Mouse (Mus musculus) heart, adult 2 months (tissue): ENCODE measurements around the gene Cflar. TPM values are rescaled to one million over a fixed set of nuclear protein-coding genes. Genes with fewer than 3 reads are reported as not detected.

ENCODE experiments used
- DNase-seq, 2 experiments: peaks; one replicate each; pipeline ENCODE4 v3.0.0; 2021
- H3K27ac ChIP-seq: fragments of 200-600 bp; 2 replicates; pipeline ENCODE4 v1.8.1; 2022
- H3K27me3 ChIP-seq: fragments of 200-500 bp; 2 replicates; pipeline ENCODE4 v1.6.1; 2012; ENCODE audit warnings: mild to moderate bottlenecking, low read length, inconsistent platforms, mixed read lengths; ENCODE audit not compliant: control insufficient read depth, insufficient read depth
- H3K36me3 ChIP-seq: fragments of 200-500 bp; 2 replicates; pipeline ENCODE4 v1.6.1; 2012; ENCODE audit warnings: low read length, inconsistent platforms; ENCODE audit not compliant: control insufficient read depth, insufficient read depth
- H3K4me1 ChIP-seq: fragments of 200-500 bp; 2 replicates; pipeline ENCODE4 v1.6.1; 2011; ENCODE audit warnings: low read length; ENCODE audit not compliant: control insufficient read depth, insufficient read depth
- H3K4me3 ChIP-seq: fragments of 200-600 bp; 2 replicates; pipeline ENCODE4 v1.8.1; 2022
- H3K79me2 ChIP-seq: fragments of 200-500 bp; replicated peaks from 2 replicates; pipeline ENCODE4 v1.6.1; 2012; ENCODE audit warnings: mild to moderate bottlenecking, inconsistent platforms, low read length, moderate library complexity, mixed read lengths; ENCODE audit not compliant: control insufficient read depth, insufficient read depth
- H3K9ac ChIP-seq: fragments of 200-500 bp; 2 replicates; pipeline ENCODE4 v1.6.1; 2012; ENCODE audit warnings: low read depth, mild to moderate bottlenecking, control low read depth, inconsistent platforms, low read length, mixed read lengths
- CTCF ChIP-seq: fragments of 200-600 bp; IDR thresholded peaks from 2 replicates; pipeline ENCODE4 v1.8.1; 2022; ENCODE audit warnings: antibody characterized with exemption, mild to moderate bottlenecking, moderate library complexity
- EP300 ChIP-seq: fragments of 200-500 bp; IDR thresholded peaks from 2 replicates; pipeline ENCODE4 v1.6.1; 2011; ENCODE audit warnings: low read depth, low read length, control low read depth; ENCODE audit not compliant: insufficient read depth
- POLR2A ChIP-seq: fragments of 200-500 bp; IDR thresholded peaks from 2 replicates; pipeline ENCODE4 v1.6.1; 2011; ENCODE audit warnings: mild to moderate bottlenecking, low read depth, low read length, control low read depth; ENCODE audit not compliant: insufficient read depth
- WGBS: fragments of 180-500 bp; shearing (Covaris S2); methylation state at CpG from one replicate; pipeline ENCODE4 v1.1.7; 2018; 5-methylcytosine and 5-hydroxymethylcytosine counted together
- intact Hi-C: fragments of 180-260 bp; cut with DNase I; formaldehyde crosslinking; loops from one replicate; pipeline ENCODE4 v1.15.1; 2025
- polyA plus RNA-seq: library from polyadenylated mRNA; depleted of rRNA; stranded (reverse); fragments of >200 nt; gene quantifications from 2 replicates; pipeline ENCODE4 v1.2.3, GENCODE M21; 2012
- total RNA-seq, 2 experiments: library from RNA; stranded (reverse); gene quantifications; 2 replicates each; pipeline ENCODE4 v1.2.3; 2021

Cflar gene
- total and polyA plus RNA-seq, 3 experiments, result 21.7 to 63.0 (median 50.2) TPM

DNA sequence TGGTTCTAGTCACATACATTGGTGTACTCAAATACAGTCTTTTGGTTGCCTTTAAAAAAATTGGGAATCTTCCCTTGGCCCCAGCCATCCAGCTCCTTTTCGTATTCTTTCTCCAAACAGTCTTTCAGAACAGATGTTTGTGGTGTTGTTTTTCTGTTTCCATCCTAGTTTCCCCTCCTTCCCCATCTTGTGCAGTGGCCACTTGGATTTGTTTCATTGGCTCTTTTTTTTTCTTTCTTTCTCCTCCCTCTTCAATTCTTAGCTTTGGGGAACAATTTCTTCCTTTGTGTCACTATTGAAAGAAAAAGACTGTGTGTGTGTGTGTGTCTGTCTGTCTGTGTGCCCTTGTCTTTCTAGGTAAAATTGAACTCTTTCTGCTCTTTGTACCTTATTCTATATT lies 3.1 kb downstream of the Cflar start:
- Histone ChIP-seq H3K79me2 (no peaks in the 10 kb centered on the region), H3K36me3 (peaks cover 43% of the 10 kb centered on the region), H3K27ac (peak overlapping the region; percentile 96), H3K9ac (peak overlapping the region; percentile 28; the same call in 1 of the 2 replicates), H3K27me3 (no peaks in the 10 kb centered on the region), H3K4me3 (peak overlapping the region; percentile 88), H3K4me1 (peaks cover 9% of the 10 kb centered on the region)
- TF ChIP-seq EP300, result no peak
- TF ChIP-seq CTCF, result no peak
- no peak for TF ChIP-seq POLR2A
- DNase-seq, result no peak
- 6% methylated on average over 1 of the region's 1 CpGs for WGBS
- intact Hi-C loops, result loop anchor here (5.0 kb wide), 2 partner anchors 127 to 258 kb away; partner anchors contain the start of genes Fam126b, Ndufb3, Stradb and Trak2

DNA sequence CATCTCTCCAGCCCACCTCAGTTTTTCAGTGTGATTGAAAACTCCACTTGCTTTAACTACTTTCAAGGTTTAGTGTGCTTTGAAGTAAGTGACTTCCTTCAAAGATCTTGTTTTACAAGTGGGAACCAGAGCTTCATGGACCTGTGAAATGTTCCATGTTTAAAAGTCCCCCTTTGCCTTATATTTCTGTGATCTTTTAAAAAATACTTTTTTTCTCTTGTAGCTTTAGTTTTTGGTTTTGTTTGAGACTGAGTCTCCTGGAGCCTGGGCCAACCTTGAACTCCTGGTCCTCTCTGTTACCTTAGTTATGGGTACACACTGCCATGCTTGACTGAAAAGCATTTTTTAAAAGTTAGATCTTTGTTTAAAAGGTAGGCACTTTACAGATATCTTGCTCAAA lies 4.2 kb downstream of the Cflar start:
- Histone ChIP-seq H3K27me3 (no peaks in the 10 kb centered on the region), H3K4me3 (no peak overlapping the region), H3K79me2 (no peaks in the 10 kb centered on the region), H3K9ac (no peak overlapping the region), H3K27ac (peak overlapping the region; percentile 56), H3K4me1 (peaks cover 12% of the 10 kb centered on the region), H3K36me3 (peaks cover 46% of the 10 kb centered on the region)
- DNase-seq, result no peak
- intact Hi-C loops, result no loop called here
- TF ChIP-seq EP300 (no peak), POLR2A (no peak), CTCF (no peak)

DNA sequence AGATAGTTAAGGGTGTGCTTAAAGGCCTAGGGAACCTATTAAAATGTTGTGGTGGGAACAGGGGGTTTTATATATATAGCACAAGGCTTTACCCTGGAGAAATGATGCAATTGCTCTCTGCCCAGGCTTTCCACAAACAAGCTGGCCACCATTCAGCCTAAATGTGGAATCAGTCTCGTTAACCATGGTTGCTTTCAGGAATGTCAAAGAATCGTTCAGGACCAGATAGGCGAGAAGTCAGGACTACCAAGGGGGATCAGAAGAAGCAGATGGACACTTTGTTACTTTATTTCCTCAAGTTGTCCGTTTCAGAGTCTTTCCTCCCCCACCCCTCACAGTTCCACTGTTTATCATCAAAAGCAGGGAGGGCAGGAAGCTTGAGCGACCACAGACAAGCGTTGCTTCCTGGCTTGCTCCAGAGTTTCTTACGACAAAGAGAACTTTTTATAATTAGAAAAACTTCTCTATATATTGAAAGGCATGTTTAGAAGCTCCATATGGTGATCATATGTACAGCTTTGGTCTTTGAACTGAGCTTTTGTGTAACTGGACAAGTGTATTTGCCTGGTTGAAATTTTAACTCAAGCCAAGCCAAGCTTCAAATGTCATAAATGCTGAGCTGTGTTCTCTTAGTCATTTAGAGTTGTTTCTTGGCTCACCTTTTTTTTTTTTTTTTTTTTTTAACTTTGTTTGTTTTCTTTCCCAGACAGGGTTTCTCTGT lies 5.0 kb downstream of the Cflar start:
- H3K27me3 ChIP-seq, result no peaks in the 10 kb centered on the region
- TF ChIP-seq CTCF (no peak), POLR2A (0 out of 2 replicates have a peak, but pooled peaks have one; percentile 19), EP300 (no peak)
- intact Hi-C loops, result no loop called here
- no peak for DNase-seq
- H3K4me3 ChIP-seq, result peak overlapping the region; percentile 22; the same call in 1 of the 2 replicates
- 15% methylated on average over 7 of the region's 7 CpGs for WGBS
- H3K79me2 ChIP-seq, result no peaks in the 10 kb centered on the region
- H3K9ac ChIP-seq, result peak overlapping the region; percentile 41
- H3K27ac ChIP-seq, result peak overlapping the region; percentile 56
- H3K4me1 ChIP-seq, result peaks cover 12% of the 10 kb centered on the region
- H3K36me3 ChIP-seq, result peaks cover 47% of the 10 kb centered on the region

DNA sequence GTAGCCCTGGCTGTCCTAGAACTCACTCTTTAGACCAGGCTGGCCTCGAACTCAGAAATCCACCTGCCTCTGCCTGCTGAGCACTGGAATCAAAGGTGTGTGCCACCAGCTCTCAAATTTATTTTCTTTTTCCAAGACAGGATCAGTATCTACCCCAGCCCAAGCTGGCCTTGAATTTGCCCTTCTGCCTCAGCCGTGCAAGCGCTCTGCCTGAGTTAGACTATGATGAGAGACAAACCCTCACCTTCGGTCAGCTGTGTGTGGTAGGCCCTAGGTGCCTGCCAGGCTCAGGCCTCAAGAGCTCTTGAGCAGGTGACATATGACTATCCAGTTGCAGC lies 5.5 kb downstream of the Cflar start:
- H3K4me3 ChIP-seq, result no peak overlapping the region
- 82% methylated on average over 4 of the region's 4 CpGs for WGBS
- H3K4me1 ChIP-seq, result peaks cover 14% of the 10 kb centered on the region
- DNase-seq, result no peak
- no peaks in the 10 kb centered on the region for H3K27me3 ChIP-seq
- peak overlapping the region; percentile 56; the same call in 1 of the 2 replicates for H3K27ac ChIP-seq
- no peaks in the 10 kb centered on the region for H3K79me2 ChIP-seq
- H3K36me3 ChIP-seq, result peaks cover 52% of the 10 kb centered on the region
- intact Hi-C loops, result no loop called here
- TF ChIP-seq EP300 (no peak), CTCF (no peak)
- no peak overlapping the region for H3K9ac ChIP-seq

DNA sequence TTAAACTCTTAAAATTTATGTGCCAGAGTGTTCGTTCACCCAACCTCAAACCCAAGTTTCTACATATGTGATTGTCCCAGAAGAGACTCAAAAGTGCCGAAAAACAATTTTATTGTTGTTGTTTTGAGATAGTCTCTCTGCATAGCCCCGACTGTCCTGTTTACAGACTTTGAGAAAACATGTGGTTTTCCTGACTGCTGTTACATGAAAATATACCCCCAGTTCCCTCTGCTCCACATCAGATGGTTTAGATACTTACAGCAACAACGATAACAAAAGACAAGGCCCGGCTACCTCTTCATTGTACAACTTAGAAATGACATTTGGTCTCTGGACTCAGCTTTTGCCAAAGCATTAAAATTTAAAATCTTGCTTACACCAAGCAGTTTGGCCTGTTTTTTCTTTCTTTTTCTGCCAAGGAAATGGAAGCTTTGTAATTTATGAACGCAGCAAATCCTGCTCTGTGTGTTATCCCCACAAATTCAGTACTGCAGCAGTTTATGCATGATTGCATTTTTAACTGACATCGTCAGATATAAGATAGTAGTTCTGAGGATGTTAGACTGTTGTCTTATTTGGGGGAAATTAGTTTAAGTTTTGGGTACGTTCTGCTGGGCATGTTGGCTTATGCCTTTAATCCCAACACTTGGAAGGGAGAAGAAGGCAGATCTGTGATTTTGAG lies 6.4 kb downstream of the Cflar start:
- DNase-seq, result no peak
- H3K4me3 ChIP-seq, result no peak overlapping the region
- H3K4me1 ChIP-seq, result peaks cover 20% of the 10 kb centered on the region
- H3K79me2 ChIP-seq, result no peaks in the 10 kb centered on the region
- H3K27me3 ChIP-seq, result no peaks in the 10 kb centered on the region
- TF ChIP-seq POLR2A (no peak), CTCF (no peak), EP300 (no peak)
- H3K27ac ChIP-seq, result no peak overlapping the region
- peaks cover 59% of the 10 kb centered on the region for H3K36me3 ChIP-seq
- WGBS, result 87% methylated on average over 8 of the region's 8 CpGs
- no peak overlapping the region for H3K9ac ChIP-seq
- intact Hi-C loops, result no loop called here

DNA sequence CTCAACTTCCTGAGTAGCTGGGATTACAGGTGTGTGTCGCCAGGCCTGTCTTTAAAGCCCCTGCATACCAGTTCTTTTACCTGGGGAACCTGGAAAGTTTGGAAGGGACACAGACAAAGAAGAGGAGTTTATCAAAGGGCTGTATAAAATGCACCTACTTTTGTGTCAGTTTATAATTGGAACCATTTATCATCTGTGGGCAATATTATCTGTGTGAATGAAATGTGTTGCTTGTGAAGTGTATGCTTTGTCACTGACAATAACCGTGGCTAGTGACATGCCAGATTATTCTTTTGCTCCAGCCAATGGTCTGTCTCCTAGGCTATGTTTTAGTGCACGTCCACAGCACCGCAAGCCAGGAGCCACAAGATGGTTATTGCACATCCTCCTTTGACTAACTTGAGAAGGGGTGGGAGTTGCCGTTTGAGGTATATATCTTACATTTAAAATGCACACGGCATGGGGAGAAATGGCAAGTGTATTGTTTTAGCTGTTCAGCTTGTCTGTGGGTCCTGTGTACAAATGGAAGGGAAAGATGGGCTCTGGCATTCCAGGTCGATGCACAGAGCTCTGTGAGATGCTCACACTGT lies 8.1 kb downstream of the Cflar start:
- H3K36me3 ChIP-seq, result peaks cover 56% of the 10 kb centered on the region
- H3K9ac ChIP-seq, result no peak overlapping the region
- intact Hi-C loops, result no loop called here
- 62% methylated on average over 7 of the region's 7 CpGs for WGBS
- H3K79me2 ChIP-seq, result no peaks in the 10 kb centered on the region
- H3K4me3 ChIP-seq, result no peak overlapping the region
- H3K27ac ChIP-seq, result no peak overlapping the region
- no peak for DNase-seq
- no peaks in the 10 kb centered on the region for H3K27me3 ChIP-seq
- TF ChIP-seq CTCF (no peak), POLR2A (0 out of 2 replicates have a peak, but pooled peaks have one; percentile 4)
- H3K4me1 ChIP-seq, result peaks cover 23% of the 10 kb centered on the region
